Mouse (Mus musculus) testis, adult 2 months (tissue): ENCODE data around the gene Myadml2.

Source experiments
- CTCF ChIP-seq: fragments of 200-500 bp; IDR thresholded peaks from 2 replicates; pipeline ENCODE4 v1.5.1; 2012; ENCODE audit warnings: low read depth, mild to moderate bottlenecking, inconsistent platforms, low read length, moderate library complexity; ENCODE audit not compliant: control insufficient read depth, insufficient read depth, insufficient replicate concordance
- POLR2A ChIP-seq: fragments of 200-500 bp; IDR thresholded peaks from 2 replicates; pipeline ENCODE4 v1.6.1; 2012; ENCODE audit warnings: low read depth, mild to moderate bottlenecking, inconsistent platforms, low read length, moderate library complexity; ENCODE audit not compliant: control insufficient read depth

DNA sequence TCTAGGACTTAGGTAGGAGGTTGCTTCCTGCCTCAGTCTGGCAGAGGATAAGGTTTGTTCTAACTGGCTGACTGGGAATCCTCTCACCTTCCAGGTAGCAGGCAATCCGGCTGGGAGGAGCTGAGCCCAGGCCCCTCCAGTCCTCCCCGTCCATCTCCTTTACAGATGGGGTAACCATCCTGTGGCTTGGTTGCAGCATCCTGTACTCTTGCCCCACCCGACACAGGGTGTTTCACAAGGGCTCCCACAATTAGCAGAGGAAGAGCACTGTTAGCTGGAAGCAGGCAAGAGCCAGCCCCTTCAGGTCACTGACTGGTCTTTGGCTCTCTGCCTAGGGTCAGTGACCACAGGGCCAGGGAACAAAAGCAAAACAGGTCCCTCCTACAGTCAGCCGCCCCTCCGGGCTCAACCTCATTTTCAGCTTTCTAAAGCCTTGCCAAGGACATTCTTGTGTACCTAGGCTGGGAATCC, 17.5 kb downstream of the Myadml2 start:
- TF ChIP-seq CTCF (no peak), POLR2A (no peak)
